ENCODE assay signal across 21 mouse cellular contexts in genomic region chr6:84062541-84062940, GRCm38 (mm10). TPM values are rescaled to one million over a fixed set of nuclear protein-coding genes. Genes with fewer than 3 reads are reported as not detected.
DNase-seq lines count a peak whose midpoint lies in the region; ATAC-seq and TF ChIP-seq lines count a peak whose summit lies in the region.
"Had no signal": no experiment of that assay in that cellular context is flagged by ENCODE, and none has a peak within 500 bp of the region (broad histone marks: within the 10 kb centered on the region; RNA-seq: fewer than 3 reads in every experiment).

No protein-coding gene starts in this region.

- H3K27ac ChIP-seq in stomach, embryonic 15.5 days: no peak overlapping the region
- H3K27ac ChIP-seq in stomach, postnatal 0 days (replicated peaks): no peak overlapping the region
- no peak overlapping the region for H3K27ac ChIP-seq in forebrain, embryonic 12.5 days
- H3K27ac ChIP-seq: embryonic facial prominence, embryonic 10.5 days; embryonic facial prominence, embryonic 12.5 days had no signal

- no peak for TF ChIP-seq CTCF in stomach, postnatal 0 days (IDR thresholded peaks at IDR 0.05; ENCODE audit: low read depth)

- intact Hi-C loops in left cerebral cortex, postnatal 10 days (cut with DNase I): loop anchor here (5.0 kb wide), 1 partner anchor 45 kb away; no protein-coding TSS in a partner anchor

- H3K9me3 ChIP-seq in stomach, embryonic 15.5 days: no peaks in the 10 kb centered on the region
- no peaks in the 10 kb centered on the region for H3K9me3 ChIP-seq in stomach, postnatal 0 days (ENCODE audit: control insufficient read depth, low read length)
- H3K9me3 ChIP-seq in forebrain, embryonic 12.5 days: no peaks in the 10 kb centered on the region
- H3K9me3 ChIP-seq: embryonic facial prominence, embryonic 10.5 days; embryonic facial prominence, embryonic 12.5 days had no signal

- TF ChIP-seq EP300 in stomach, postnatal 0 days (optimal IDR thresholded peaks at IDR 0.05): no peak

- no peaks in the 10 kb centered on the region for H3K4me1 ChIP-seq in stomach, embryonic 15.5 days
- H3K4me1 ChIP-seq in stomach, postnatal 0 days (replicated peaks; ENCODE audit: control insufficient read depth, insufficient read depth): no peaks in the 10 kb centered on the region
- H3K4me1 ChIP-seq in forebrain, embryonic 12.5 days: no peaks in the 10 kb centered on the region
- H3K4me1 ChIP-seq: embryonic facial prominence, embryonic 10.5 days; embryonic facial prominence, embryonic 12.5 days had no signal

- WGBS in stomach, embryonic 15.5 days: 52% methylated on average over 5 of the region's 5 CpGs
- 40% methylated on average over 5 of the region's 5 CpGs for WGBS in stomach, postnatal 0 days
- WGBS in forebrain, embryonic 12.5 days: 76% methylated on average over 5 of the region's 5 CpGs

- no peak overlapping the region for H3K4me2 ChIP-seq in stomach, embryonic 15.5 days
- H3K4me2 ChIP-seq in stomach, postnatal 0 days (replicated peaks; ENCODE audit: low read depth): no peak overlapping the region
- no peak overlapping the region for H3K4me2 ChIP-seq in forebrain, embryonic 12.5 days
- H3K4me2 ChIP-seq: embryonic facial prominence, embryonic 12.5 days had no signal

- H3K36me3 ChIP-seq in stomach, embryonic 15.5 days: no peaks in the 10 kb centered on the region
- H3K36me3 ChIP-seq in stomach, postnatal 0 days (ENCODE audit: control insufficient read depth, insufficient read depth, low read length): no peaks in the 10 kb centered on the region
- H3K36me3 ChIP-seq in forebrain, embryonic 12.5 days (replicated peaks): no peaks in the 10 kb centered on the region
- H3K36me3 ChIP-seq: embryonic facial prominence, embryonic 10.5 days; embryonic facial prominence, embryonic 12.5 days had no signal

- no peak overlapping the region for H3K4me3 ChIP-seq in stomach, embryonic 15.5 days (replicated peaks)
- H3K4me3 ChIP-seq in stomach, postnatal 0 days (ENCODE audit: low read depth, low read length): no peak overlapping the region
- no peak overlapping the region for H3K4me3 ChIP-seq in forebrain, embryonic 12.5 days (replicated peaks)
- H3K4me3 ChIP-seq: embryonic facial prominence, embryonic 10.5 days; embryonic facial prominence, embryonic 12.5 days had no signal

- H3K9ac ChIP-seq in stomach, embryonic 15.5 days: peak overlapping the region; percentile 6; the same call in 1 of the 2 replicates
- no peak overlapping the region for H3K9ac ChIP-seq in stomach, postnatal 0 days (ENCODE audit: low read length)
- H3K9ac ChIP-seq in forebrain, embryonic 12.5 days: no peak overlapping the region
- H3K9ac ChIP-seq: embryonic facial prominence, embryonic 12.5 days had no signal

- DNase-seq in stomach, postnatal 0 days (ENCODE audit: low spot score): no peak
- peak; percentile 82 for DNase-seq in ES-CJ7 (ENCODE audit: low read depth, low spot score)
- DNase-seq in R1 (ENCODE audit: low read depth, low spot score): peak; percentile 88
- DNase-seq in spleen, adult 12 weeks (ENCODE audit: low spot score): no peak
- DNase-seq in left cerebral cortex, postnatal 10 days (ENCODE audit: extremely low spot score in 1 of 2, low spot score in 2 of 2): no peak
- DNase-seq: adrenal gland, adult 8-10 months; adrenal gland, postnatal 14 days; adrenal gland, postnatal 36 days; cerebellum, adult 11-12 months; cerebellum, adult 2 months; cerebellum, adult 9-10 months; cerebellum, postnatal 10 days; cerebellum, postnatal 25 days had no signal

- ATAC-seq in stomach, embryonic 15.5 days (ENCODE audit: insufficient read depth, low FRiP score, low read depth): no peak
- no peak for ATAC-seq in stomach, postnatal 0 days (ENCODE audit: low FRiP score, low TSS enrichment)
- ATAC-seq in forebrain, embryonic 12.5 days (ENCODE audit: low FRiP score): no peak
- ATAC-seq: activated CD4-positive, CD25-positive, alpha-beta regulatory T cell, adult 4 months; forebrain, embryonic 14.5 days; forebrain, embryonic 16.5 days; Patski had no signal

- H3K27me3 ChIP-seq in stomach, embryonic 15.5 days (replicated peaks): no peaks in the 10 kb centered on the region
- H3K27me3 ChIP-seq in stomach, postnatal 0 days (ENCODE audit: control insufficient read depth, insufficient read depth, low read length): no peaks in the 10 kb centered on the region
- peaks cover 4% of the 10 kb centered on the region; the same call in 1 of the 2 replicates for H3K27me3 ChIP-seq in forebrain, embryonic 12.5 days
- H3K27me3 ChIP-seq: embryonic facial prominence, embryonic 12.5 days; Patski had no signal

RNA-seq across cellular contexts. Expression of gene Dysf, which starts 54.2 kb away (rescaled TPM):
- 8.2 and 8.8 TPM in 2 replicates for polyA plus RNA-seq in stomach, embryonic 15.5 days (2015; fragmentation: Nextera tagmentation; extraction: Ambion mirVana)
- 3.1 and 4.4 TPM in 2 replicates for polyA plus RNA-seq in stomach, postnatal 0 days (2015; fragmentation: Nextera tagmentation; extraction: Ambion mirVana)
- 1 to 10 TPM; 3.7 to 5.8 TPM for total RNA-seq in left cerebral cortex, postnatal 10 days (2021)
- 3.7 and 4.3 TPM in 2 replicates for polyA plus RNA-seq in forebrain, embryonic 12.5 days (2016; fragmentation: Nextera tagmentation; extraction: Ambion mirVana)
- polyA plus RNA-seq: activated CD4-positive, CD25-positive, alpha-beta regulatory T cell, adult 4 months had no signal

Comparison
In these comparisons a context has a peak if more than half of its experiments do, and no peak if none do; other contexts are left out.
1. DNase-seq: peak in ES-CJ7 (single experiment) and R1 (single experiment); none in stomach, postnatal 0 days (single experiment), spleen, adult 12 weeks (single experiment) and left cerebral cortex, postnatal 10 days (0 of 2).